Mouse (Mus musculus): ENCODE results near the gene Rogdi.

DNA sequence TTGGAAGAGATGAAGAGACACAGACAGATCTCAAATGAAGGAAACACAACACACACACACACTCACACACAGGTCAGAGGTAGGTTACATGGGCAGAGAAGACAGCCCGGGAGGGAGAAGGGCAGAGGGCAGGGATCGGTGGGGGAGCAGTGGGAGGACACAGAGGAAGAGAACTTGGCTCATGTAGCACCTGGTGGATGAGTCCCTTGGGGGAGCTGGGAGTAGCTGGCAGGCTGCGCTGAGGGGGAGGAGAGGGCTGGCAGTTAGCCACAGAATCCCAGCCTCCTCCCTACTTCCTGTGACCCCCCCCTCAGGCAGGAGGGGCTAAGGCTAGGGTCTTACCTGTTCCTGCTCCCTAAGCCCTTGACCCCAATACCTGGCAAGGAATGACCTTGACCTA is 15.8 kb downstream of the Rogdi start, which contains the start of gene Sept12:
- TF ChIP-seq CTCF (IDR thresholded peaks at IDR 0.05; ENCODE audit: control insufficient read depth, insufficient read depth, low read length): no peak
- no peak for TF ChIP-seq POLR2A (IDR thresholded peaks at IDR 0.05; ENCODE audit: borderline replicate concordance, control insufficient read depth, low read depth, low read length)

All from bone marrow, adult 2 months (tissue).